Mouse (Mus musculus) embryonic stem cell, embryonic (primary cell): Measurements from ENCODE around the gene Olfr324.

Experiments used
- CTCF ChIA-PET, 4 experiments: fragments of 300-600 bp in 2 of 4; fragments of 350-600 bp in 2 of 4; sonication (Branson Sonifier 250); formaldehyde crosslinking; loops; one replicate each; lab custom pipeline; 2022; ENCODE audit warnings: inconsistent platforms in 2 of 4; lab: Charles Lee
- POLR2A ChIA-PET, 4 experiments: fragments of 300-600 bp in 2 of 4; fragments of 350-600 bp in 2 of 4; sonication (Branson Sonifier 250); formaldehyde crosslinking; loops; one replicate each; lab custom pipeline; 2022; ENCODE audit warnings: antibody characterized with exemption in 4 of 4, inconsistent platforms in 1 of 4; lab: Charles Lee

The Olfr324 gene

DNA sequence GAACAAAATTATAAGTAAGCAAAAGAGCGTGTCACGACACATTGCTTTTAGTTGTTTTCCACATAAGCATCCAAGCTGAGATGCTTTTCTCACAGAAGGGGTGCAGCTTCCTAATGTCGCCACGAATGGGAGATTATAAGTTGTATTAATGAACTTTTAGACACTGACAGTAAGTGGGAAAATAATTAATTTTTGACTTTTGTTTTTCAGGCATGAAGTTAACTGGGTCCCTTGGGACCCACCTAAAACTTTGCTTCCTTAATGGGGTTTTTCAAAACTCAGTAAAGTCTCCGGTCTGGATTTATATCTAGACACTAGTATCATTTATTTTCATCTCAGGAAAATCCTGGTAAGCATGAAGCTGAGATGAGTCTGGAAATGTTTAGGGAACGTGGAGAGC, at the start of gene Olfr324:
Olfr324 (plus strand) TSS at position 301 of the 400 bp plus-strand sequence.
- ChIA-PET CTCF (interaction anchor here in 1 of 4 experiments (0.6 kb wide), 1 partner anchor 157 kb away, joined by 3 read pairs; no protein-coding TSS in a partner anchor), POLR2A (no interaction called here)

GRCm38 (mm10) chr11:58546322-58546721, 48.6 kb upstream of the Olfr324 start, which contains the start of gene Olfr329-ps:
Gene Olfr329-ps (minus strand): TSS chr11:58546422.
- ChIA-PET POLR2A (no interaction called here), CTCF (no interaction called here)

DNA sequence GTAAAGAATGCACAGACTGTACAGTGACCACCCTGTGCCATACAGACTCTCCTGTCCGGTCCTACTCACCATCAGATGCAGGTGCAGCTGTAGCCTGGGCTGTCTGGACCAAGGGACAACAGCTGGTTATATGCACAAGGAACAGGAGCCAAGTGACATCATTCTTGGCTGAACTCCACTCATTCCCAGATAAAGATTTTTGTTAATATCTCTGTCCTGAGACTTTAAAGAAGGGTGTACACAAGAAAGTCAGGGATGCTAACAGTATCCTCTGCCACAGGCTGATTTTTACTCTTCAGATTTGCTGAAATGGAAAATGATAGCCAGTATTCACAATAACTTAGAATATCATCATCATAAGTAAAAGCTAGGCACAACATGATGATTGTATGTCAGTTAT, 39.4 kb upstream of the Olfr324 start, which contains the start of gene Olfr328:
Olfr328 (minus strand) TSS at position 101 of the 400 bp plus-strand sequence.
- POLR2A ChIA-PET, result no interaction called here
- CTCF ChIA-PET, result no interaction called here

- ChIA-PET POLR2A (interaction anchor here in 1 of 4 experiments (0.7 kb wide), 1 partner anchor 41 kb away, joined by 4 read pairs; no protein-coding TSS in a partner anchor), CTCF (no interaction called here)
Measured at GRCm38 (mm10) chr11:58570405-58570804, 24.5 kb upstream of the Olfr324 start, which contains the start of gene Olfr224. Gene Olfr224 (minus strand): TSS chr11:58570553.

DNA sequence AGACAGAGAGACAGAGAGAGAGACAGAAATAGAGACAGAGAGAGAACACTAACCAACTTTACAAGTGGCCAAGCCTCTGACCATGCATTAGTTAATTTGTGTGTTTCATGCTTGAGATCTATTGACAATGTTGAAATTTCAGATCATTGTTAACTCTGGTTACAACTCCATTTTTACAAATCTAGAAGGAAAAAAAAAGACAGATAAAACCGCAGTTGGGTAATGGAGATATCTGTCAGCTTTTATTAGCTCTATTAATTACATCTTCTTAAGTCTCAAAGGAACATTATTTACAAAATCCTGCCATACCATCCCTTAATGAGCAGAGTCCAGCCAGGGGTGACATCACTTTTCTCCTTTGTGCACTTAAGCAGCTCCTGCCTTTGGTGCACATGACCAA, 17.5 kb upstream of the Olfr324 start, which contains the start of gene Olfr325:
Olfr325 (plus strand) TSS at position 301 of the 400 bp plus-strand sequence.
- ChIA-PET CTCF (no interaction called here), POLR2A (no interaction called here)

- ChIA-PET POLR2A (no interaction called here), CTCF (interaction anchor here in 1 of 4 experiments (0.5 kb wide), 1 partner anchor 11 kb away, joined by 3 read pairs; no protein-coding TSS in a partner anchor)
Measured at GRCm38 (mm10) chr11:58578636-58579035, 16.3 kb upstream of the Olfr324 start.

- CTCF ChIA-PET, result interaction anchor here in 3 of 4 experiments (0.5 to 1.9 kb wide), 11 partner anchors 9 to 409 kb away, joined by 3 to 8 read pairs (median 3); no protein-coding TSS in a partner anchor
- POLR2A ChIA-PET, result interaction anchor here in 1 of 4 experiments (1.0 kb wide), 1 partner anchor 372 kb away, joined by 3 read pairs; no protein-coding TSS in a partner anchor
Measured at GRCm38 (mm10) chr11:58587898-58588348, 7.0 kb upstream of the Olfr324 start.

DNA sequence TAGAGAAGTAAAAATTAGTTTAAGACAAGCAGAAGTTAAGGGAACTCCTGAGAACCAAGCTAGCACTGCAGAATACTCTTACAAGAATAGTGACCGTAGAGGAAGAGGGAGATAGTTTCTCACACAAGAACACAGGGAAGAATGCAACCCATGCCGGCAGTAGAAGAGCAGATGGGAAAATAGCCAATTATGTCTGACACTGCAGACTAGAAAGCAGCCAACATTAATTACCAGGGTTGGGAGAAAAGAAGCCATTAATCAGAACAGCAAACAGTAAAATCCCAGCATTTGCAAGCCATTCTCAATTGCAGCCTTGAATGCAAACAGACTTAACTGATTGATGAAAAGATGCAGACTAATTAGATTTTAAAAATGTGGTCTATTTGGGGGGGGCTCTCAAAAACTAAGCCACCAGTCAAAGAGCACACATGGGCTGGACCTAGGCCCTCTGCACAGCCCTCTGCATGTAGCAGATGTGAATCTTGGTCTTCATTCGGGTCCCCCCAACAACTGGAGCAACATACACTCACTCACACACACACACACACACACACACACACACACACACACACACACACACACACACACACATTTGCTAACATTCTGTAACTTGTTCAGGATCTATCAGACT, 6.2 kb upstream of the Olfr324 start:
- POLR2A ChIA-PET, result interaction anchor here in 1 of 4 experiments (1.0 kb wide), 1 partner anchor 372 kb away, joined by 3 read pairs; no protein-coding TSS in a partner anchor
- CTCF ChIA-PET, result interaction anchor here in 3 of 4 experiments (0.5 to 1.9 kb wide), 10 partner anchors 8 to 410 kb away, joined by 3 to 8 read pairs (median 3); no protein-coding TSS in a partner anchor

GRCm38 (mm10) chr11:58597837-58598236, 2.9 kb downstream of the Olfr324 start:
- CTCF ChIA-PET, result interaction anchor here in 2 of 4 experiments (0.7 to 1.7 kb wide), 2 partner anchors 10 to 602 kb away, joined by 3 to 5 read pairs; no protein-coding TSS in a partner anchor
- POLR2A ChIA-PET, result no interaction called here

DNA sequence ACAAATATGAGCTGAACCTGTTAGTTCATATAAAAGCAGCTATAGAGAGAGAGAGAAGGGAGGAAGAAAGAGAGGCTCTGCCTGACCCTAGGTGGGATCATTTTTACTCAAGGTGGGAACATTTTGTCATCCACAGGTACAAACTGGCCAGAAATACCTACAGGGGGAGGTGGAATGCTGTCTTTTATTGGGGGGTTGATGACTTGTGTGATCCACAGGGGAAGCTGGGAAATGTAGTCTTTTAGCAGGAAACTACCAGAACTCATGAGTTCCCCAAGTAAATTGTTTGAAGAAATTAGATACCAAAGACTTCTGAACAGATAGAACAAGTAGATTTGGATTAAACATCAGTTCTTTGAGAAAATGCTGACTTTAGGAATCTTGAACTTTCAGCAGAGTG, 7.1 kb downstream of the Olfr324 start:
- ChIA-PET CTCF (interaction anchor here in 1 of 4 experiments (1.0 kb wide), 1 partner anchor 249 kb away, joined by 3 read pairs; no protein-coding TSS in a partner anchor), POLR2A (interaction anchor here in 1 of 4 experiments (0.5 to 0.6 kb wide), 2 partner anchors 256 to 961 kb away, joined by 3 to 4 read pairs; no protein-coding TSS in a partner anchor)

- ChIA-PET POLR2A (no interaction called here), CTCF (interaction anchor here in 1 of 4 experiments (1.0 kb wide), 1 partner anchor 250 kb away, joined by 3 read pairs; no protein-coding TSS in a partner anchor)
Measured at GRCm38 (mm10) chr11:58602800-58603560, 8.1 kb downstream of the Olfr324 start.

- ChIA-PET CTCF (no interaction called here), POLR2A (no interaction called here)
Measured at GRCm38 (mm10) chr11:58604688-58605087, 9.8 kb downstream of the Olfr324 start.

GRCm38 (mm10) chr11:58605228-58605627, 10.3 kb downstream of the Olfr324 start:
- ChIA-PET CTCF (no interaction called here), POLR2A (no interaction called here)

DNA sequence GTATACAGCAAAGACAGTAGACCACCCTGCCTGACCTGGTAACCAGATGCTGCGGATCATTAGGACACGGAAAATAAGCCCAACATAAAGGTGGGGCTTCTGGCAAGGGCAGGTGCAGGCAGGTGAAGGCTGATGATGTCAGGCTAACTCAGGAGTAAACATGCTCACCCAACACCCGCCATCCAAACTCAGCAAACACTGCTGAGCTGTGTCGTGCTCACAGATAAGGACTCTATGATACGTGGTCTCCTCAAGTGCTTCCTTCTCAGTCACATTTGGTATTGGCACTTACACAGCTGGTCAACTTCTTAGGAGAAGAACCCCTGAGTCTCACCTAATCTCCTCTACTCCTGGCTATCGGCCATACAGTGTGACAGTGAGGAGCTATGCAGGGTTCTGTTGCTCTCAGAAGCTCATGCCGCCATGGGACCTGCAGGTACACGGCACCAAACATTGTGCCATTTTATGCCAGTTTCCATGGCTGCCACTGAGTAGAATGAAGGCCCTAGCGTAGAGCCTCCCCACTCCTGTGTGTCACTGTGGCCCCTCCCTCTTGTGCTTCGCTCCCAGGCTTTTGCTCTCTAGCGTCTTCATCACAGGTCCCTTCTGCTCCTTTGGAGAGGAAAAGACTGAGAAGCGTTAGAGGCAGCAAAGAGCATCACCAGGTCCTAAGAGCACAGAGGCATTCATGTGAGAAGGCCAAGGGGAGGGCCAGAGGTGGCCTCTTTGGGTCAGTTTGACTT, 11.4 kb downstream of the Olfr324 start:
- ChIA-PET POLR2A (interaction anchor here in 1 of 4 experiments (0.5 kb wide), 1 partner anchor 39 kb away, joined by 7 read pairs; no protein-coding TSS in a partner anchor), CTCF (no interaction called here)

GRCm38 (mm10) chr11:58607030-58607429, 12.1 kb downstream of the Olfr324 start:
- CTCF ChIA-PET, result no interaction called here

GRCm38 (mm10) chr11:58613359-58613758, 18.4 kb downstream of the Olfr324 start:
- CTCF ChIA-PET, result no interaction called here
- POLR2A ChIA-PET, result no interaction called here

More at GRCm38 (mm10) chr11:58607030-58607429, 12.1 kb downstream of the Olfr324 start:
- POLR2A ChIA-PET, result no interaction called here

DNA sequence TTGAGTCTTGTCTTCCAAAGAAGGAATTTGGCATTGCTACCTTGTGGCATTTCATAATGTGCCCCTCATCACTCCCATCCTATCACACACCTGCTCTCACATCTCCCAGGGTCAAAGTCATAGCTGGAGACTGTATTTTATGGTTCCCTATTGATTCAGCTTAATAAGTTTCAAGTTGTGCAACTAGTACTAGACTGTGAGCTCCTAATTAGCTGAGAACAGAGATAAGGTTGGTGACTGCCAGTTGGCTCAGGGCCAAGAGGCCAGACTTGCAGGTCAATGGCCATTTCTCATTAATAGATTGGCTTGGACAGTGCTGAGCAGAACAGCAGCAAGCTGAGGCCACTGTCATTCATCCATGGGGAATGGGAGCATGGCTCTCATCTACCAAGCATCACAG, 19.6 kb downstream of the Olfr324 start:
- ChIA-PET CTCF (interaction anchor here in 1 of 4 experiments (0.6 kb wide), 1 partner anchor 478 kb away, joined by 3 read pairs; no protein-coding TSS in a partner anchor), POLR2A (no interaction called here)

DNA sequence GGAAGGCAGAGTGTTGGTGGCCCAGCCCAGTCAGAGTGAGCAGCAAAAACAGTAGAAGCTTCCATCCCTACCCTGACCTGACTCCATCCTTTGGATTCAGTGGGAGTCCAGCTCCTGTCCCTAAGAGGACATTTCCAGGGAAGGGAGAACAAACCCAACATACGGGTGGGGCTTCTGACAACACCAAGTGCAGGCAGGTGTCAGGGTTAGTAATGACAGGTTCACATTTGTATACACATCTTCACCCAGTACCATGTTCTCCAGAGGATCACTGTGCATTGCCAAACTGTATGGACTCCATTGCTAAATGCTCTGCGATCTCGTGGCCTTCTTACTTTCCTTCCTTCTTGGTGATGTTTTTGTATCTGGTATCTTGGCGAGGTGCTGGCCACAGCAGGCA, 21.1 kb downstream of the Olfr324 start, which contains the start of gene 2210407C18Rik:
2210407C18Rik (minus strand) TSS at position 101 of the 400 bp plus-strand sequence.
- CTCF ChIA-PET, result interaction anchor here in 2 of 4 experiments (0.6 to 2.2 kb wide), 2 partner anchors 20 to 301 kb away, joined by 3 to 4 read pairs; no protein-coding TSS in a partner anchor
- POLR2A ChIA-PET, result interaction anchor here in 1 of 4 experiments (0.5 kb wide), 1 partner anchor 363 kb away, joined by 3 read pairs; no protein-coding TSS in a partner anchor
